Comparison of ENCODE assay signal across 8 mouse cellular contexts in genomic region chr17:47008506-47008905, GRCm38 (mm10). TPM values are rescaled to one million over a fixed set of nuclear protein-coding genes. Genes with fewer than 3 reads are reported as not detected.
DNase-seq lines count a peak whose midpoint lies in the region; ATAC-seq and TF ChIP-seq lines count a peak whose summit lies in the region.

No protein-coding gene starts in this region.

- peak overlapping the region; percentile 97 for H3K9ac ChIP-seq in heart, embryonic 13.5 days
- peak overlapping the region; percentile 90; the same call in 1 of the 2 replicates for H3K9ac ChIP-seq in hindbrain, embryonic 15.5 days
- H3K9ac ChIP-seq in midbrain, embryonic 13.5 days (replicated peaks), result peak overlapping the region; percentile 86

- H3K27ac ChIP-seq in heart, embryonic 13.5 days (replicated peaks), result peak overlapping the region; percentile 99; the same call in 1 of the 2 replicates
- H3K27ac ChIP-seq in cortical plate, adult 2 months (ENCODE audit: insufficient read depth, low read length), result no peak overlapping the region
- H3K27ac ChIP-seq in hindbrain, embryonic 15.5 days (replicated peaks), result no peak overlapping the region
- no peak overlapping the region for H3K27ac ChIP-seq in midbrain, embryonic 13.5 days

- ATAC-seq in heart, embryonic 13.5 days (ENCODE audit: extremely low read depth, insufficient number of reproducible peaks, low FRiP score, low TSS enrichment), result no peak
- ATAC-seq in hindbrain, embryonic 15.5 days (ENCODE audit: low FRiP score, low read depth), result no peak
- no peak for ATAC-seq in midbrain, embryonic 13.5 days
- ATAC-seq in inflammation-experienced regulatory T-cells, adult 6 months, result no peak

- peak overlapping the region; percentile 85 for H3K4me2 ChIP-seq in heart, embryonic 13.5 days
- peak overlapping the region; percentile 79 for H3K4me2 ChIP-seq in hindbrain, embryonic 15.5 days
- peak overlapping the region; percentile 69 for H3K4me2 ChIP-seq in midbrain, embryonic 13.5 days (replicated peaks)

- no peak for DNase-seq in heart, adult 8-10 months (ENCODE audit: low spot score)
- no peak for DNase-seq in T-cell, adult 2 months (ENCODE audit: low spot score)
- DNase-seq in gastrocnemius, postnatal 14 days, result no peak

- peaks cover 35% of the 10 kb centered on the region for H3K4me1 ChIP-seq in heart, embryonic 13.5 days
- peaks cover 8% of the 10 kb centered on the region; the same call in 1 of the 2 replicates for H3K4me1 ChIP-seq in cortical plate, adult 2 months (ENCODE audit: control insufficient read depth, insufficient read depth, low read length)
- H3K4me1 ChIP-seq in hindbrain, embryonic 15.5 days (replicated peaks), result peaks cover 40% of the 10 kb centered on the region
- H3K4me1 ChIP-seq in midbrain, embryonic 13.5 days (replicated peaks), result peaks cover 33% of the 10 kb centered on the region

- no peaks in the 10 kb centered on the region for H3K9me3 ChIP-seq in heart, embryonic 13.5 days
- no peaks in the 10 kb centered on the region for H3K9me3 ChIP-seq in hindbrain, embryonic 15.5 days
- no peaks in the 10 kb centered on the region for H3K9me3 ChIP-seq in midbrain, embryonic 13.5 days

- no peak for TF ChIP-seq POLR2A in cortical plate, adult 2 months (IDR thresholded peaks at IDR 0.05; ENCODE audit: extremely low read depth, insufficient read depth, low read length)

- H3K4me3 ChIP-seq in heart, embryonic 13.5 days, result peak overlapping the region; percentile 94
- H3K4me3 ChIP-seq in cortical plate, adult 2 months (ENCODE audit: insufficient read depth, low read length), result peak overlapping the region; percentile 64; the same call in 1 of the 2 replicates
- H3K4me3 ChIP-seq in hindbrain, embryonic 15.5 days, result peak overlapping the region; percentile 99
- H3K4me3 ChIP-seq in midbrain, embryonic 13.5 days (replicated peaks), result peak overlapping the region; percentile 81

- H3K36me3 ChIP-seq in heart, embryonic 13.5 days, result peaks cover 19% of the 10 kb centered on the region
- no peaks in the 10 kb centered on the region for H3K36me3 ChIP-seq in hindbrain, embryonic 15.5 days
- H3K36me3 ChIP-seq in midbrain, embryonic 13.5 days, result peaks cover 3% of the 10 kb centered on the region

- 35% methylated on average over 8 of the region's 8 CpGs for WGBS in heart, embryonic 13.5 days
- 49% methylated on average over 8 of the region's 8 CpGs for WGBS in hindbrain, embryonic 15.5 days
- WGBS in midbrain, embryonic 13.5 days, result 58% methylated on average over 8 of the region's 8 CpGs

- intact Hi-C loops in gastrocnemius, postnatal 14 days (cut with DNase I; ENCODE audit: low total_unique reads), result no loop called here

- TF ChIP-seq CTCF in cortical plate, adult 2 months (IDR thresholded peaks at IDR 0.05; ENCODE audit: extremely low read depth, insufficient read depth, low read length), result no peak

- no peaks in the 10 kb centered on the region; the same call in none of the 2 replicates for H3K27me3 ChIP-seq in heart, embryonic 13.5 days (replicated peaks)
- H3K27me3 ChIP-seq in hindbrain, embryonic 15.5 days, result no peaks in the 10 kb centered on the region
- no peaks in the 10 kb centered on the region for H3K27me3 ChIP-seq in midbrain, embryonic 13.5 days

RNA-seq across cellular contexts. Expression of gene Ubr2, which starts 1.9 kb away (rescaled TPM):
- 12.2 and 13.9 TPM in 2 replicates for polyA plus RNA-seq in heart, embryonic 13.5 days (2015; fragmentation: Nextera tagmentation; extraction: Ambion mirVana)
- total RNA-seq in heart, adult 8-10 months (2022), result 10 to 100 TPM; 78.8 to 87.7 (median 82.8) TPM
- 35.2 and 38.1 TPM in 2 replicates for polyA plus RNA-seq in cortical plate, adult 2 months (2012; rRNA removed)
- 16.1 and 16.5 TPM in 2 replicates for polyA plus RNA-seq in hindbrain, embryonic 15.5 days (2015; fragmentation: Nextera tagmentation; extraction: Ambion mirVana)
- 16.7 and 18.0 TPM in 2 replicates for polyA plus RNA-seq in midbrain, embryonic 13.5 days (2015; fragmentation: Nextera tagmentation; extraction: Ambion mirVana)
- 10 to 100 TPM; 12.1 to 19.4 (median 13.2) TPM for polyA plus RNA-seq in inflammation-experienced regulatory T-cells, adult 6 months (2017; shearing (Covaris generic))
- 10 to 100 TPM; 30.9 to 42.1 TPM for total RNA-seq in gastrocnemius, postnatal 14 days (2021)
